Comparison of ENCODE assay signal across 8 mouse cellular contexts in the genomic region with DNA sequence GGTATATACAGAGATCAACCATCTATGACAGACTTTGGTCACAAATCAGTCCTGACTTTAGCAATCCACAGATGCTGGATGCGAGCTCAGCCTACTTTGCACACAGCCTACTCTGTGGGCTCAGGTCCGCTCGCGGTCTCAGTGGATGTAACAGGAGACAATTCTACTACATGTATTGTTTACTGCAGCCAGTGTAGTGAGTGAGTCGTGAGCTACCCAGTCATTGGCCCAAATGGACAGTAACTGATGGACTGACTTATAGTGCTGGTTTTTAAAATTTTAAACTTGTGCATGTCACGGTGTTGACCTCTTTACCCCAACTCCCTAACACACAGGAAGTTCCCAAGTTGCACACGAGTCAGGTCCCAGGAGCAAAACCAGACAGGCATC. TPM values are rescaled to one million over a fixed set of nuclear protein-coding genes. Genes with fewer than 3 reads are reported as not detected.
DNase-seq lines count a peak whose midpoint lies in the region; ATAC-seq and TF ChIP-seq lines count a peak whose summit lies in the region.

No protein-coding gene starts in this region.

- intact Hi-C loops in gastrocnemius, adult 2 months (cut with DNase I), result no loop called here

- H3K4me2 ChIP-seq in midbrain, embryonic 11.5 days, result no peak overlapping the region
- peak overlapping the region; percentile 59; the same call in 1 of the 2 replicates for H3K4me2 ChIP-seq in intestine, embryonic 15.5 days (replicated peaks)
- H3K4me2 ChIP-seq in stomach, embryonic 15.5 days, result peak overlapping the region; percentile 67; the same call in 1 of the 2 replicates

- peak overlapping the region; percentile 98 for H3K4me3 ChIP-seq in gastrocnemius, adult 2 months
- H3K4me3 ChIP-seq in midbrain, embryonic 10.5 days, result peak overlapping the region; percentile 96
- no peak overlapping the region for H3K4me3 ChIP-seq in midbrain, embryonic 11.5 days (ENCODE audit: low read depth, low read length)
- no peak overlapping the region for H3K4me3 ChIP-seq in intestine, embryonic 15.5 days (replicated peaks)
- no peak overlapping the region for H3K4me3 ChIP-seq in stomach, embryonic 15.5 days (replicated peaks)

- H3K27me3 ChIP-seq in midbrain, embryonic 10.5 days (ENCODE audit: low read depth, poor library complexity, severe bottlenecking), result peaks cover 18% of the 10 kb centered on the region
- H3K27me3 ChIP-seq in midbrain, embryonic 11.5 days (ENCODE audit: control insufficient read depth, insufficient read depth, low read length), result no peaks in the 10 kb centered on the region; the same call in 1 of the 2 replicates
- H3K27me3 ChIP-seq in intestine, embryonic 15.5 days (replicated peaks), result no peaks in the 10 kb centered on the region
- H3K27me3 ChIP-seq in stomach, embryonic 15.5 days (replicated peaks), result no peaks in the 10 kb centered on the region

- H3K9ac ChIP-seq in midbrain, embryonic 11.5 days (ENCODE audit: low read length), result no peak overlapping the region
- peak overlapping the region; percentile 68; the same call in 1 of the 2 replicates for H3K9ac ChIP-seq in intestine, embryonic 15.5 days
- no peak overlapping the region for H3K9ac ChIP-seq in stomach, embryonic 15.5 days

- no peak for TF ChIP-seq CTCF in gastrocnemius, adult 2 months (IDR thresholded peaks at IDR 0.05)

- H3K36me3 ChIP-seq in midbrain, embryonic 10.5 days, result peaks cover 9% of the 10 kb centered on the region
- H3K36me3 ChIP-seq in midbrain, embryonic 11.5 days (ENCODE audit: control insufficient read depth, insufficient read depth, low read length), result peaks cover 2% of the 10 kb centered on the region; the same call in 1 of the 2 replicates
- no peaks in the 10 kb centered on the region for H3K36me3 ChIP-seq in intestine, embryonic 15.5 days
- no peaks in the 10 kb centered on the region for H3K36me3 ChIP-seq in stomach, embryonic 15.5 days

- peaks cover 68% of the 10 kb centered on the region for H3K4me1 ChIP-seq in midbrain, embryonic 10.5 days
- peaks cover 24% of the 10 kb centered on the region for H3K4me1 ChIP-seq in midbrain, embryonic 11.5 days (ENCODE audit: control insufficient read depth, insufficient read depth, low read length)
- peaks cover 35% of the 10 kb centered on the region for H3K4me1 ChIP-seq in intestine, embryonic 15.5 days (replicated peaks)
- peaks cover 43% of the 10 kb centered on the region for H3K4me1 ChIP-seq in stomach, embryonic 15.5 days

- ATAC-seq in midbrain, embryonic 11.5 days (ENCODE audit: low FRiP score), result no peak
- ATAC-seq in intestine, embryonic 15.5 days, result no peak
- no peak for ATAC-seq in stomach, embryonic 15.5 days (ENCODE audit: insufficient read depth, low FRiP score, low read depth)

- no peaks in the 10 kb centered on the region for H3K9me3 ChIP-seq in midbrain, embryonic 10.5 days (replicated peaks)
- no peaks in the 10 kb centered on the region for H3K9me3 ChIP-seq in midbrain, embryonic 11.5 days (ENCODE audit: control insufficient read depth, low read length)
- H3K9me3 ChIP-seq in intestine, embryonic 15.5 days, result no peaks in the 10 kb centered on the region
- no peaks in the 10 kb centered on the region for H3K9me3 ChIP-seq in stomach, embryonic 15.5 days

- WGBS in midbrain, embryonic 10.5 days, result 86% methylated on average over 7 of the region's 7 CpGs
- WGBS in midbrain, embryonic 11.5 days, result 82% methylated on average over 7 of the region's 7 CpGs
- WGBS in intestine, embryonic 15.5 days, result 73% methylated on average over 7 of the region's 7 CpGs
- WGBS in stomach, embryonic 15.5 days, result 70% methylated on average over 7 of the region's 7 CpGs

- H3K27ac ChIP-seq in gastrocnemius, adult 2 months, result peak overlapping the region; percentile 99
- H3K27ac ChIP-seq in midbrain, embryonic 10.5 days (replicated peaks), result no peak overlapping the region
- H3K27ac ChIP-seq in midbrain, embryonic 11.5 days (ENCODE audit: low read depth, low read length), result no peak overlapping the region
- no peak overlapping the region for H3K27ac ChIP-seq in intestine, embryonic 15.5 days
- H3K27ac ChIP-seq in stomach, embryonic 15.5 days, result peak overlapping the region; percentile 89; the same call in 1 of the 2 replicates

- DNase-seq in gastrocnemius, adult 2 months, result no peak
- no peak for DNase-seq in gastrocnemius, adult 8-10 months (ENCODE audit: low spot score in 2 of 2)
- no peak for DNase-seq in midbrain, embryonic 10.5 days (ENCODE audit: low spot score)
- DNase-seq in midbrain, embryonic 11.5 days (ENCODE audit: low spot score, missing footprints), result no peak
- no peak for DNase-seq in thymus, postnatal 25 days
- DNase-seq in gastrocnemius, postnatal 10 days, result no peak

RNA-seq across cellular contexts. Expression of a gene that starts 1.4 kb away (rescaled TPM):
- 10 to 100 TPM; 25.6 to 27.8 TPM for total RNA-seq in gastrocnemius, adult 2 months (2021)
- 10 to 100 TPM; 23.3 to 30.3 (median 28.4) TPM for total RNA-seq in gastrocnemius, adult 8-10 months (2022)
- polyA plus RNA-seq in midbrain, embryonic 10.5 days (2016; fragmentation: Nextera tagmentation; extraction: Ambion mirVana), result 16.9 and 18.8 TPM in 2 replicates
- 19.4 and 20.4 TPM in 2 replicates for polyA plus RNA-seq in midbrain, embryonic 11.5 days (2014; fragmentation: Nextera tagmentation; extraction: Ambion mirVana)
- 32.2 and 32.7 TPM in 2 replicates for polyA plus RNA-seq in intestine, embryonic 15.5 days (2015; fragmentation: Nextera tagmentation; extraction: Ambion mirVana)
- 26.6 and 29.0 TPM in 2 replicates for polyA plus RNA-seq in stomach, embryonic 15.5 days (2015; fragmentation: Nextera tagmentation; extraction: Ambion mirVana)
- total RNA-seq in gastrocnemius, postnatal 10 days (2021), result 10 to 100 TPM; 39.3 to 42.5 TPM

RNA-seq across cellular contexts. Expression of a gene that starts 52.5 kb away (rescaled TPM):
- not detected for total RNA-seq in gastrocnemius, adult 2 months (2021)
- total RNA-seq in gastrocnemius, adult 8-10 months (2022), result not detected
- not detected in 2 replicates for polyA plus RNA-seq in midbrain, embryonic 10.5 days (2016; fragmentation: Nextera tagmentation; extraction: Ambion mirVana)
- not detected in 2 replicates for polyA plus RNA-seq in midbrain, embryonic 11.5 days (2014; fragmentation: Nextera tagmentation; extraction: Ambion mirVana)
- polyA plus RNA-seq in intestine, embryonic 15.5 days (2015; fragmentation: Nextera tagmentation; extraction: Ambion mirVana), result not detected in 2 replicates
- polyA plus RNA-seq in stomach, embryonic 15.5 days (2015; fragmentation: Nextera tagmentation; extraction: Ambion mirVana), result not detected in 2 replicates
- total RNA-seq in gastrocnemius, postnatal 10 days (2021), result not detected

Comparison
In these comparisons a context has a peak if more than half of its experiments do, and no peak if none do; other contexts are left out.
1. H3K4me3 ChIP-seq: peak in gastrocnemius, adult 2 months (single experiment) and midbrain, embryonic 10.5 days (single experiment); none in midbrain, embryonic 11.5 days (single experiment), intestine, embryonic 15.5 days (single experiment) and stomach, embryonic 15.5 days (single experiment).
2. H3K27ac ChIP-seq: peak in gastrocnemius, adult 2 months (single experiment) and stomach, embryonic 15.5 days (single experiment); none in midbrain, embryonic 10.5 days (single experiment), midbrain, embryonic 11.5 days (single experiment) and intestine, embryonic 15.5 days (single experiment).